ENCODE assay signal across 14 mouse cellular contexts in the genomic region with DNA sequence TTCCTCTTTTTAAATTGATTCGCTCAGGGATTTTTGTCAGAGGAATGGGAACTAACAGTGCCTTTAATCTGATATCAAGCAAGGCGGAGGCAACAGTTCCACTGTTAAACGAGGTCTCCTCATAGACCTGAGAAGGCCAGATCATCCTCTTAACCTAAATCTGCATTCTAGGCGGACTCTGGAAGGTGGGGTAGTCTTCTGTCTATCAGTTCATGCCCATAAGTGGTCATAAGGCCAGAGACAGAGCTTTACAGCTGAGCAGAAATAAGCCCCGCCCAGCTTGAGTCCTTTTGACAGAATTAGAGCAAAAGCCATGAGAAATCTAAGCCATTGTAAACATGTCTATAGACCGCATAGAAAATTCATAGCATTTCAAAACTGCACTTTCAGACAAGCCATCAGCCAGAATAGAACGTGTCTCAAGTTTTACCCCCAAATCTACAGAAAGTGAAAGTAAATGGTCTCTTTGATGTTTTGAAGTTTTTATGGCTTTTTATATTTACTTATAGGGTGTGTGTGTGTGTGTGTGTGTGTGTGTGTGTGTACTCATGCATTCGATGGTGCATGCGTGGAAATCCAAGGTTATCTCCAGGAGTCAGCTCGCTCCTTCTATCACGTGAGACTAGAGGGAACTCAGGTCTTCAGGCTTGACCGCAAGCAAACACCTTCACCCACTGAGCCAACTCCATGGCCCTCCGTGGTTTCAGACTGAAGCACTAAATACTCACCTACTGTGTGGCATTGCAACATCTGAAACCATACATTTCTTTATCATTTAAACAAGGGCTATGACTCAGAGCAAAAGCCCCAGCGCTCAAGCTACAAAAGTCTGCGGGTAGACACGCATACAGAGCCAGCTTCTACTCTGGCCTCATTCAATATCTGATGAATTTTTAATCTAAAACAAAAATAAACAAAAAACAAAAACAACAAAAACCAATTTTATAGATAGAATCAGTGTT.
DNase-seq lines count a peak whose midpoint lies in the region; ATAC-seq and TF ChIP-seq lines count a peak whose summit lies in the region.
"Had no signal": no experiment of that assay in that cellular context is flagged by ENCODE, and none has a peak within 500 bp of the region (broad histone marks: within the 10 kb centered on the region; RNA-seq: fewer than 3 reads in every experiment).

No protein-coding gene starts in this region.

- no peak for DNase-seq in layer of hippocampus, adult 2 months (ENCODE audit: low spot score in 2 of 2)
- no peak for DNase-seq in layer of hippocampus, adult 18-20 months (ENCODE audit: low spot score in 2 of 2)
- peak; percentile 43 for DNase-seq in A20 (ENCODE audit: low read depth, low spot score)
- peak; percentile 32 to 41 for DNase-seq in natural killer cell, adult 2 months (ENCODE audit: low spot score in 2 of 2)
- DNase-seq in cerebellum, adult 2 months: no peak
- no peak for DNase-seq in kidney, adult 18-20 months
- no peak for DNase-seq in frontal cortex, adult 2 months (ENCODE audit: extremely low spot score in 1 of 2, low spot score in 1 of 2)
- DNase-seq: heart, adult 2 months; liver; spleen, adult 18-20 months; thymus, adult 18-20 months had no signal

- peak; percentile 41; the same call in 1 of the 2 replicates for ATAC-seq in granulocyte monocyte progenitor cell, adult 5-6 weeks (replicated peaks; ENCODE audit: poor library complexity, severe bottlenecking)

- TF ChIP-seq CTCF in layer of hippocampus, adult 2 months (conservative IDR thresholded peaks at IDR 0.05): no peak
- no peak for TF ChIP-seq CTCF in cerebellum, adult 2 months (IDR thresholded peaks at IDR 0.05; ENCODE audit: borderline replicate concordance, insufficient read depth, low read depth, low read length)

- WGBS in cerebellum, adult 2 months: 86% methylated on average over 16 of the region's 16 CpGs

- H3K4me1 ChIP-seq in cerebellum, adult 2 months (ENCODE audit: control insufficient read depth, insufficient read depth, low read length): peaks cover 14% of the 10 kb centered on the region

- no peak overlapping the region for H3K4me3 ChIP-seq in layer of hippocampus, adult 2 months
- H3K4me3 ChIP-seq in cerebellum, adult 2 months (replicated peaks; ENCODE audit: insufficient read depth, low read depth, low read length): no peak overlapping the region
- H3K4me3 ChIP-seq: embryonic facial prominence, embryonic 15.5 days; forebrain, embryonic 12.5 days; heart, adult 2 months had no signal

- H3K27ac ChIP-seq in layer of hippocampus, adult 2 months: 0 out of 2 replicates have a peak overlapping the region, but pooled peaks have one; percentile 51
- H3K27ac ChIP-seq in cerebellum, adult 2 months (ENCODE audit: insufficient read depth, low read length): no peak overlapping the region
- H3K27ac ChIP-seq: embryonic facial prominence, embryonic 15.5 days; forebrain, embryonic 12.5 days; heart, adult 2 months had no signal

- no peaks in the 10 kb centered on the region for H3K27me3 ChIP-seq in cerebellum, adult 2 months (ENCODE audit: control insufficient read depth, insufficient read depth, low read length)

- no peak for TF ChIP-seq POLR2A in cerebellum, adult 2 months (IDR thresholded peaks at IDR 0.05; ENCODE audit: borderline replicate concordance, insufficient read depth, low read length)

Comparison
In these comparisons a context has a peak if more than half of its experiments do, and no peak if none do; other contexts are left out.
1. DNase-seq: peak in A20 (single experiment) and natural killer cell, adult 2 months (2 of 2); none in layer of hippocampus, adult 2 months (0 of 2), layer of hippocampus, adult 18-20 months (0 of 2), cerebellum, adult 2 months (0 of 2), kidney, adult 18-20 months (single experiment) and frontal cortex, adult 2 months (0 of 2).